Mouse (Mus musculus): Measurements from ENCODE around the gene Nudc. TPM values are rescaled to one million over a fixed set of nuclear protein-coding genes. Genes with fewer than 3 reads are reported as not detected.

The Nudc gene
- polyA plus RNA-seq, 1 experiment from 2014 or later, result 313 TPM

DNA sequence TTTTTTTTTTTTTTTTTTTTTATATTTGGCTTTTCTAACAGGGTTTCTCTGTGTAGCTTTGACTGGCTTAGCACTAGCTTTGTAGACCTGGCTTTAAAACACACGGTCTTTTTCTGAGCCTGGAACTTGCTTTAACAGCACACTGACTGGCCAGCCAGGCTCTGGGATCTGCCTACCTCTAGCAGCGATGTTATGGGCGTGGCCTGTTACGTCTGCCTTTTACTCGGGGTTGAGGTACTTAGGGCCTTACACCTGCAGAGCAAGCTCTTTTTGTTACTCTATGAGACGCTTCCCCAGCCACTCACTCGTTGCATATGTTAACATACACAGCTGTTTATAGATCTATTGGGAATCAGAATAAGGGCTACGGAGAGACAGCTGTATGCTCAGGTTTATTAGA is 21.5 kb upstream of the Nudc start:
- Histone ChIP-seq H3K27me3 (no peaks in the 10 kb centered on the region), H3K4me3 (no peak overlapping the region), H3K4me1 (no peaks in the 10 kb centered on the region), H3K27ac (no peak overlapping the region), H3K9me3 (no peaks in the 10 kb centered on the region), H3K9ac (no peak overlapping the region), H3K4me2 (no peak overlapping the region), H3K36me3 (no peaks in the 10 kb centered on the region)
- no peak for ATAC-seq (ENCODE audit: borderline replicate concordance, extremely low read depth, low FRiP score, low TSS enrichment)
- WGBS, result 20% methylated on average over 8 of the region's 8 CpGs

DNA sequence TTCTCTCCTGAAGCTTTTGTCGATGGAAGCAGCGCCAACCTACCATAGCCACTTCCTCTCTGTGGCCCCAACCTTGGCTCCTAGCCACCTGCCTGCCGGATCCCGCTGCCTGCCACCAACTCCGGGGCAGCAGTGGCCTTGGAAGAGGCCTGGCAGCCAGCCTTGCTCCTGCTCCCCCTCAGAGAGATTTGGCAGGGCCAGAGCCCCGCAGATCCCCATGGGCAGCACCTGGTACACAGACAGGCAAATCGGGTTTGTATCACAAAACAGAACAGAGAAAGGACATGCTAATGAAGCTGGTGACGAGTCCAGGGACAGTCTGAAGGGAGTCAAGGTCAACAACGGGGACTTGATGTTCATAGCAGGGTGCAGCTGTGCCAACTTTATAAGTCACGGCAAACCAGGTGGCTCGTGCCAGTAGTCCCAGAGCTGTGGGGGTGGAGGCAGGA is 17.4 kb upstream of the Nudc start:
- no peaks in the 10 kb centered on the region for H3K36me3 ChIP-seq
- no peak for ATAC-seq (ENCODE audit: borderline replicate concordance, extremely low read depth, low FRiP score, low TSS enrichment)
- no peaks in the 10 kb centered on the region for H3K4me1 ChIP-seq
- no peak overlapping the region for H3K4me2 ChIP-seq
- no peak overlapping the region for H3K9ac ChIP-seq
- H3K4me3 ChIP-seq, result no peak overlapping the region
- WGBS, result 64% methylated on average over 11 of the region's 11 CpGs
- H3K27ac ChIP-seq, result no peak overlapping the region
- H3K9me3 ChIP-seq, result no peaks in the 10 kb centered on the region
- H3K27me3 ChIP-seq, result no peaks in the 10 kb centered on the region

- WGBS, result 59% methylated on average over 4 of the region's 4 CpGs
- H3K27ac ChIP-seq, result no peak overlapping the region
- no peak overlapping the region for H3K9ac ChIP-seq
- no peak for ATAC-seq (ENCODE audit: borderline replicate concordance, extremely low read depth, low FRiP score, low TSS enrichment)
- no peaks in the 10 kb centered on the region for H3K9me3 ChIP-seq
- H3K36me3 ChIP-seq, result no peaks in the 10 kb centered on the region
- no peak overlapping the region for H3K4me3 ChIP-seq
- no peak overlapping the region for H3K4me2 ChIP-seq
- no peaks in the 10 kb centered on the region for H3K27me3 ChIP-seq
- H3K4me1 ChIP-seq, result no peaks in the 10 kb centered on the region
Measured at GRCm38 (mm10) chr4:133561622-133562021, 15.8 kb upstream of the Nudc start.

- no peaks in the 10 kb centered on the region for H3K36me3 ChIP-seq
- H3K4me1 ChIP-seq, result no peaks in the 10 kb centered on the region
- no peak overlapping the region for H3K27ac ChIP-seq
- no peak overlapping the region for H3K4me3 ChIP-seq
- WGBS, result 67% methylated on average over 4 of the region's 4 CpGs
- ATAC-seq (ENCODE audit: borderline replicate concordance, extremely low read depth, low FRiP score, low TSS enrichment), result no peak
- H3K27me3 ChIP-seq, result peaks cover 5% of the 10 kb centered on the region; the same call in 1 of the 2 replicates
- H3K9ac ChIP-seq, result no peak overlapping the region
- no peak overlapping the region for H3K4me2 ChIP-seq
- no peaks in the 10 kb centered on the region for H3K9me3 ChIP-seq
Measured at GRCm38 (mm10) chr4:133559846-133560245, 14.1 kb upstream of the Nudc start.

DNA sequence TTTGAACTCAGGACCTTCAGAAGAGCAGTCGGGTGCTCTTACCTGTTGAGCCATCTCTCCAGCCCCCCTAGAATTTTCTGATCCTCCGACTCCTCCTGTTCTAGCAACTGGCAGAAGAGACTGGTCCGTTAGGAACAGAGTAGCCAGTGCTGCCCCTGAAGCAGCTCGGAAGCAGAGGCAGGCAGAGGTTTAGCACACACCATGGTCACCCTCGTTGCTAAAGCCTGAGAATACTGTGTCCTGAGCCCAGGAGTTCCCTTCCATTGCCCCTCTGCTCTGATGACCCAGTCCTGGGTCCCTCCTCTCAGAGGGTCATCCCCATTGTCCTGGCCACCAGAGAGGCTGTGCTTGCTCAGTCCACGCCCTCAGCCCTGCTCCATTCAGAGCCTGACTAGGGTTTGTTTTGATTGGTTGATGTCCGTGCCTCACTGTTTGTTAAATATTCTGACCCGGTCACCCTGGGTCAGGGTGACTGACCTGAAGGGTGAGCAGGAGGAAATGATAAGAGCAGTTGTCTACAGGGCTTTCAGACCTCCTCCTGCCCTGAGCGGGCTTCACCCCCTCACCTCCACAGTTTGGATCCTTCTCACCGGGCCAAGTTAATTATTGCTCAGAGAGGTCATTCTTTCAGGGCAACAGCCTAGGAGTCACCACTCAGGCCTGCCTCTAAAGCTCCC is 11.4 kb upstream of the Nudc start:
- 19% methylated on average over 10 of the region's 10 CpGs for WGBS
- 0 out of 2 replicates have a peak, but pooled peaks have one; percentile 42 for ATAC-seq (ENCODE audit: borderline replicate concordance, extremely low read depth, low FRiP score, low TSS enrichment)
- Histone ChIP-seq H3K9me3 (no peaks in the 10 kb centered on the region), H3K4me1 (no peaks in the 10 kb centered on the region), H3K27me3 (peaks cover 5% of the 10 kb centered on the region; the same call in 1 of the 2 replicates), H3K27ac (no peak overlapping the region), H3K4me2 (no peak overlapping the region), H3K9ac (no peak overlapping the region), H3K36me3 (no peaks in the 10 kb centered on the region), H3K4me3 (no peak overlapping the region)

DNA sequence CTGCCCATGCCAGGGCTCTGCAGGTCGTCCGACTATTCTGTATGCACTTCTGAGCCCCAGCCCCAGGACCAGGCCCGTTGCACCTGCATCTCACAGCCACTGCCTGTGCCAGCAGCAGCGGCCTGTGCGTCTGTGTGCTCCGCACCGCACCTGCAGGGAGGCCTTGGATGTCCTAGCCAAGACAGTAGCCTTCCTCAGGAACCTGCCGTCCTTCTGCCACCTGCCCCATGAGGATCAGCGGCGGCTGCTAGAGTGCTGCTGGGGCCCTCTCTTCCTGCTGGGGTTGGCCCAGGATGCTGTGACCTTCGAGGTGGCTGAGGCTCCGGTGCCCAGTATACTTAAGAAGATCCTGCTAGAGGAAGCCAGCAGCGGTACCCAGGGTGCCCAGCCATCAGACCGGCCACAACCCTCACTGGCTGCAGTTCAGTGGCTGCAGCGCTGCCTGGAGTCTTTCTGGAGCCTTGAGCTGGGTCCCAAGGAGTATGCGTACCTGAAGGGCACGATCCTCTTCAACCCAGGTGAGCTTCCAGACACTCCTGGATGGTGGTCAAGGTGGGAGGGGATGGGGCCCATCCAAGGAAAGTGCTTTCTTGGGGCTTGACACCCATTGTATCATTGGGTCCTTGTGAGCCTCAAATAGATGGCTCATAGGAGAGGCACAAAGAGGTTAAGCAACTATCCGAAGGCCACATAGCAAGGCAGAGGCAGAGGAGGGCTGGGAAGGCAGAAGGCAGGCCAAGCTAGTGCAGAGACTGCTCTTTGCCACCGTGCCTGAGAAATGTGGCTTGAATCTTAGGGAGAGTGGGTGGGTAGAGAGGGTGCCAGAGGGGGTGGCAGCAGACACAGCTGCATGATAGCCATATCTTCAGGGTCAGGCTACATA is 7.9 kb upstream of the Nudc start:
- no peak overlapping the region for H3K9ac ChIP-seq
- H3K27me3 ChIP-seq, result peaks cover 5% of the 10 kb centered on the region; the same call in 1 of the 2 replicates
- H3K36me3 ChIP-seq, result no peaks in the 10 kb centered on the region
- no peak overlapping the region for H3K4me2 ChIP-seq
- no peak overlapping the region for H3K27ac ChIP-seq
- ATAC-seq (ENCODE audit: borderline replicate concordance, extremely low read depth, low FRiP score, low TSS enrichment), result no peak
- WGBS, result 61% methylated on average over 19 of the region's 19 CpGs
- H3K4me1 ChIP-seq, result no peaks in the 10 kb centered on the region
- H3K9me3 ChIP-seq, result no peaks in the 10 kb centered on the region
- no peak overlapping the region for H3K4me3 ChIP-seq

- Histone ChIP-seq H3K4me2 (no peak within 1 kb of the TSS), H3K36me3 (no peaks in the 10 kb centered on the region), H3K27ac (no peak within 1 kb of the TSS), H3K9ac (no peak within 1 kb of the TSS), H3K4me1 (no peaks in the 10 kb centered on the region), H3K27me3 (peaks cover 5% of the 10 kb centered on the region; the same call in 1 of the 2 replicates), H3K9me3 (no peaks in the 10 kb centered on the region; the same call in 1 of the 2 replicates), H3K4me3 (no peak within 1 kb of the TSS)
- 0 out of 2 replicates have a peak, but pooled peaks have one; percentile 23 for ATAC-seq (ENCODE audit: borderline replicate concordance, extremely low read depth, low FRiP score, low TSS enrichment)
- 51% methylated on average over 10 of the region's 10 CpGs for WGBS
Measured at GRCm38 (mm10) chr4:133552768-133553447, 7.1 kb upstream of the Nudc start, which contains the start of gene Nr0b2. Nr0b2 (plus strand) TSS chr4:133553376.

DNA sequence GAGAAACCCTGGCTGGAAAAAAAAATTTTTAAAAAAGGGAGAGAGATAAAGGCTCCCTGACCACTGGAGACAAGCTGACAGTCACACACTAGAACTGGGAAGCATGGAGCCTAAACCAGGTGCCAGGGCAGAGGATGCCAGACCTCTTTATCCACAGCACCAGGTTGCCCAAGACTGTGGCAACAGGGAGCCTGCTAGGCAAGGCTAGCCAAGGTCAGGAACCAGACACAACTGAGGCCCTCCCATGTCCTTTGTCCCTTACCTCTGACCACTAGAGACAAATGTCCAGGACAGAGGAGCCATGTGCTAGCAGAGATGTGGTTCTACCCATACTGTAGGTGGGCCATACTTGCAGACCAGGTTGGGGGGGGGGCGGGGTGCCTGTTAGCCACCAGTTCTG is 6.2 kb upstream of the Nudc start:
- H3K4me2 ChIP-seq, result no peak overlapping the region

GRCm38 (mm10) chr4:133536652-133537051 is 9.1 kb downstream of the Nudc start:
- ATAC-seq (ENCODE audit: borderline replicate concordance, extremely low read depth, low FRiP score, low TSS enrichment), result no peak
- Histone ChIP-seq H3K4me3 (no peak overlapping the region), H3K4me1 (no peaks in the 10 kb centered on the region), H3K36me3 (peaks cover 81% of the 10 kb centered on the region), H3K9me3 (no peaks in the 10 kb centered on the region), H3K4me2 (no peak overlapping the region), H3K9ac (no peak overlapping the region), H3K27me3 (no peaks in the 10 kb centered on the region), H3K27ac (no peak overlapping the region)
- 93% methylated on average over 5 of the region's 5 CpGs for WGBS

More for the DNA sequence above, 6.2 kb upstream of the Nudc start:
- H3K4me3 ChIP-seq, result no peak overlapping the region
- no peaks in the 10 kb centered on the region; the same call in 1 of the 2 replicates for H3K9me3 ChIP-seq
- no peak overlapping the region for H3K27ac ChIP-seq
- 100% methylated on average over 1 of the region's 1 CpGs for WGBS
- H3K9ac ChIP-seq, result no peak overlapping the region
- ATAC-seq (ENCODE audit: borderline replicate concordance, extremely low read depth, low FRiP score, low TSS enrichment), result no peak
- H3K36me3 ChIP-seq, result no peaks in the 10 kb centered on the region
- H3K4me1 ChIP-seq, result no peaks in the 10 kb centered on the region
- H3K27me3 ChIP-seq, result peaks cover 5% of the 10 kb centered on the region; the same call in 1 of the 2 replicates

GRCm38 (mm10) chr4:133536081-133536480 is 9.7 kb downstream of the Nudc start:
- WGBS, result 86% methylated on average over 3 of the region's 3 CpGs
- no peak for ATAC-seq (ENCODE audit: borderline replicate concordance, extremely low read depth, low FRiP score, low TSS enrichment)
- Histone ChIP-seq H3K4me1 (no peaks in the 10 kb centered on the region), H3K36me3 (peaks cover 82% of the 10 kb centered on the region), H3K4me3 (no peak overlapping the region), H3K27ac (no peak overlapping the region), H3K9ac (no peak overlapping the region), H3K27me3 (no peaks in the 10 kb centered on the region), H3K4me2 (no peak overlapping the region), H3K9me3 (no peaks in the 10 kb centered on the region)

DNA sequence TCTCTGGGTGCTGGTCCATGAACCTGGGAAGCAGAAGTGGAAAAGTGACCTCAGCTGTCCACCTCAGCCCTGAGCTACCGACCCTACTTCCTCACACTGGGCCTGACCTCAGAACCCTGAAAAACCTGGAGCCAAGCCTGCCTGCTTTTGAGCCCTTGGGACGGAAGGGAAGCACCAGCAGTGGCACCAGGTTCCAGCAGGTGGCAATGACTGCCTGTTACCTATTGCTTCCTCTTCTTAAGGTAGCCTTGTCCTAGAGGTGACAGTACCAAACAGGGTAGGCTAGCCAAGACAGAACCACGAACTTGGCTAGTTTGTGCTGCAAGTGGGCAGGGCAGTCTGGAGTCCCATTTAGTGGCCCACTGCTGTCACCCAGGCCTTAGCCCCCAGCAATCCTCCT is 13.0 kb downstream of the Nudc start:
- Histone ChIP-seq H3K4me2 (no peak overlapping the region), H3K27ac (no peak overlapping the region), H3K4me3 (no peak overlapping the region), H3K9me3 (no peaks in the 10 kb centered on the region), H3K27me3 (no peaks in the 10 kb centered on the region), H3K9ac (no peak overlapping the region), H3K4me1 (no peaks in the 10 kb centered on the region), H3K36me3 (peaks cover 83% of the 10 kb centered on the region)
- 83% methylated on average over 3 of the region's 3 CpGs for WGBS
- no peak for ATAC-seq (ENCODE audit: borderline replicate concordance, extremely low read depth, low FRiP score, low TSS enrichment)
